Mouse (Mus musculus) ES-Bruce4 (cell line): ENCODE data around the gene Gata1. TPM values are rescaled to one million over a fixed set of nuclear protein-coding genes. Genes with fewer than 3 reads are reported as not detected.

ENCODE experiments used
- H3K27ac ChIP-seq: 2 replicates; pipeline ENCODE4 v1.5.1; 2012; ENCODE audit warnings: low read length, inconsistent platforms; ENCODE audit not compliant: insufficient read depth
- H3K27me3 ChIP-seq: 2 replicates; pipeline ENCODE4 v1.6.1; 2012; ENCODE audit warnings: mild to moderate bottlenecking, low read length, inconsistent platforms; ENCODE audit not compliant: control insufficient read depth, poor library complexity, insufficient read depth, severe bottlenecking
- H3K36me3 ChIP-seq: 2 replicates; pipeline ENCODE4 v1.6.1; 2012; ENCODE audit warnings: inconsistent platforms, mild to moderate bottlenecking, low read length, moderate library complexity; ENCODE audit not compliant: control insufficient read depth, poor library complexity, insufficient read depth, severe bottlenecking
- H3K4me1 ChIP-seq: one replicate; pipeline ENCODE4 v1.8.1; 2011; ENCODE audit warnings: low read length; ENCODE audit not compliant: control insufficient read depth, insufficient read depth
- H3K4me3 ChIP-seq: 2 replicates; pipeline ENCODE4 v1.5.1; 2011; ENCODE audit warnings: low read depth, mild to moderate bottlenecking, low read length
- H3K9ac ChIP-seq: 2 replicates; pipeline ENCODE4 v1.6.1; 2012; ENCODE audit warnings: low read depth, mild to moderate bottlenecking, inconsistent platforms; ENCODE audit not compliant: poor library complexity, severe bottlenecking
- H3K9me3 ChIP-seq: replicated peaks from 2 replicates; pipeline ENCODE4 v1.6.1; 2012; ENCODE audit warnings: mild to moderate bottlenecking, low read length, inconsistent platforms; ENCODE audit not compliant: control insufficient read depth, poor library complexity, insufficient read depth, severe bottlenecking
- CTCF ChIP-seq: IDR thresholded peaks from one replicate; pipeline ENCODE4 v1.8.1; 2011; ENCODE audit warnings: low read depth, low read length
- EP300 ChIP-seq: IDR thresholded peaks from 2 replicates; pipeline ENCODE4 v1.6.1; 2011; ENCODE audit warnings: low read depth, low read length; ENCODE audit not compliant: insufficient read depth
- POLR2A ChIP-seq: IDR thresholded peaks from one replicate; pipeline ENCODE4 v1.8.1; 2011; ENCODE audit warnings: low read length; ENCODE audit not compliant: insufficient read depth
- polyA plus RNA-seq: library from polyadenylated mRNA; stranded (reverse); fragments of >200 nt; gene quantifications from 2 replicates; pipeline ENCODE4 v1.2.4, GENCODE M21; 2011; ENCODE audit warnings: low read depth; ENCODE audit not compliant: missing spikeins, insufficient read depth, insufficient read length

The Gata1 gene
- polyA plus RNA-seq, 1 experiment, result 1.3 TPM

GRCm38 (mm10) chrX:7947900-7948492, 29.9 kb downstream of the Gata1 start:
- H3K9me3 ChIP-seq, result no peaks in the 10 kb centered on the region
- peak overlapping the region; percentile 59 for H3K27ac ChIP-seq
- H3K36me3 ChIP-seq, result peaks cover 20% of the 10 kb centered on the region
- H3K4me3 ChIP-seq, result peak overlapping the region; percentile 82
- no peaks in the 10 kb centered on the region for H3K27me3 ChIP-seq
- H3K4me1 ChIP-seq, result no peaks in the 10 kb centered on the region
- H3K9ac ChIP-seq, result peak overlapping the region; percentile 47
- TF ChIP-seq POLR2A (no peak), CTCF (no peak), EP300 (no peak)

DNA sequence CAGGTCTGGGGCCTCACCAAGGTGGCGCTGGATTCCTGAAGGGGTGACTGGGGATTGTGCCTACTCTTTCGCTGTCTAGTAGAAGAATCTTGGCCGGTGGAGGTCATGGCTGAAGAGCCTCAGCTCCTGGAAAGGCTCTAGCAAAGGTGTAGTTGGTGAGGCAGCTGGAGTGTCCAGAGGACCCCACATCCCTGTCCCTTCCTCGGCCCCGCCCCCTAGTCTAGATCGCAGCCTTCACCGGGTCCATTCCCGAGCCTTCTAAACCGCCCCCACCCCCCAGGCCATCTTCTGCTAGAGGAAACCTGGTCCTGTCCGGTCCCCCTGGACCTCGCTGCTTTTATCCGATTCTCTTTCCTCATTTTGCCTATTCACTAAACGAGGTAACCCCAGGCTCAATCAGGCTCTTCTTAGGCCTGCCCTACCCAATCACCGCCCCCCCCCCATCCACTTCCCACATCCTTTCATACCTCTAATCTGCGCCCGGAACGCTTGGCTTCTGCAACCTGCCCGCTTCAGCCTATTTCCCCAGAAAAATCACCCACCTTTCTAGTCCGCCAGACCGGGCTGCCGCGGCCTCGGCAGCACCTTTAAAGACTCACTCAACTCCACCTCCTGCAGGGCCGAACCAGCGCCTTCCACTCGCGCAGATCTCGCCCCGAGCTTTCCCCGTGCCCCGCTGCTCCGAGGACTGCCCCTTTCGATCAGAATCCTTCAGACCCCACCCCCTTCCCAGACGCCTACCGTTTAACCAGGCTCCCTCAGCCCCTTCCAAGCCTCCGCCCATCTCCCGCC, 30.6 kb downstream of the Gata1 start, which contains the start of gene Hdac6:
Gene Hdac6, minus strand, starts transcription at position 782 of the 792 bp plus-strand sequence.
- Histone ChIP-seq H3K4me3 (peak within 1 kb of the TSS; percentile 90), H3K27me3 (no peaks in the 10 kb centered on the region), H3K27ac (peak within 1 kb of the TSS; percentile 59), H3K9ac (peak within 1 kb of the TSS; percentile 78), H3K4me1 (no peaks in the 10 kb centered on the region), H3K36me3 (peaks cover 26% of the 10 kb centered on the region), H3K9me3 (no peaks in the 10 kb centered on the region)
- TF ChIP-seq CTCF (no peak), EP300 (no peak), POLR2A (no peak)

- H3K27ac ChIP-seq, result no peak overlapping the region
- no peaks in the 10 kb centered on the region for H3K4me1 ChIP-seq
- TF ChIP-seq EP300, result no peak
- no peak for TF ChIP-seq CTCF
- TF ChIP-seq POLR2A, result no peak
- H3K27me3 ChIP-seq, result no peaks in the 10 kb centered on the region
- peaks cover 35% of the 10 kb centered on the region for H3K36me3 ChIP-seq
- H3K9me3 ChIP-seq, result no peaks in the 10 kb centered on the region
- no peak overlapping the region for H3K9ac ChIP-seq
- H3K4me3 ChIP-seq, result no peak overlapping the region
These were observed 32.3 kb downstream of the Gata1 start for GRCm38 (mm10) chrX:7945618-7946017.

DNA sequence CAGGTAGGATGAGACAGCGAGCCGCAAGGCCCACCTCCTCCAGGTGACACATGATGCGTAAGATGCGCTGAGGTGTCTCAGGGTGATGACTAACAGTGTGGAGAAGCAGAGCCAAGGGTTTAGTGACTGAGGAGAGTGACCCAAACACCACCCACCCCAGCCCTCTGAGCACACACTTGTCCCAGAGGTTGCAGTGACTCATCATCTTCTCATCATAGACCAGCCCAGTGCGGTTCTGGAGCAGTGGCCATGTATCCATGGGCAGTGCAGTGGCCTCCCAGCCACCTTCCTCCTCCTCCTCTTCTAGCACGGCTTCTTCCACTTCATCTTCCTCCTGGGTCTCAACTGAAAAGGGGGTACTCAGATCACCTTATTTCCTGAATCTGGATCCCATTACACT, 40.2 kb downstream of the Gata1 start:
- H3K4me1 ChIP-seq, result no peaks in the 10 kb centered on the region
- H3K27me3 ChIP-seq, result no peaks in the 10 kb centered on the region
- no peaks in the 10 kb centered on the region for H3K9me3 ChIP-seq
- H3K36me3 ChIP-seq, result peaks cover 32% of the 10 kb centered on the region
- TF ChIP-seq POLR2A, result no peak
- TF ChIP-seq EP300, result no peak
- no peak for TF ChIP-seq CTCF
- H3K9ac ChIP-seq, result no peak overlapping the region
- H3K4me3 ChIP-seq, result no peak overlapping the region
- peak overlapping the region; percentile 32; the same call in 1 of the 2 replicates for H3K27ac ChIP-seq

GRCm38 (mm10) chrX:7936874-7937273, 41.0 kb downstream of the Gata1 start:
- Histone ChIP-seq H3K9me3 (no peaks in the 10 kb centered on the region), H3K4me3 (no peak overlapping the region), H3K27me3 (no peaks in the 10 kb centered on the region), H3K9ac (no peak overlapping the region), H3K36me3 (peaks cover 32% of the 10 kb centered on the region), H3K4me1 (no peaks in the 10 kb centered on the region), H3K27ac (no peak overlapping the region)
- TF ChIP-seq POLR2A (no peak), EP300 (no peak)

DNA sequence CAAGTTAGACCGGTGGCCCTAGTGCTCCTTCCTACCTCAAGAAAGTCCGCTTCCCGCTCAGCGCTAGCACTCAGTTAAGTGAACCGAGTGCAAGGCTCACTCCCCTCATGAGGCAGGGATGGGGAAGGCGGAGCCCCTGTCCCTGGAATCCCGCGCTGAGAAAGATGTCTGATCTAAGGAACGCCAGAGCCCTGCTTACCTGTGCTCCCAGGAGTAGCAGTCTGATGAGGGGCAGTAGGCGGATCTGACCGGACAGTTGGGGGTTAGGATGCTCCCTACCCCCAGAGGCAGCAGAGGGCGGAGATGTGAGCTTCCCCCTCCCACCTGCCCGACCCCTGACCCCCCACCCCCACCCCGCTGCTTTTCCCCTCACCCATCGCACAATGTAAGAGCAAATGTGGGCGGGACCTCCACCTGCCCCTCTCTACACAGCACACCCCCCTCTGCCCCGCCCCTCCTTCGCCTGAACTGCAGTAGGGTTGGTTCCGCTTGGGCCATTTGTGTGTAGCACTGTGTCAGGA, 49.5 kb downstream of the Gata1 start, which contains the start of gene Eras:
Gene Eras, minus strand, starts transcription at position 338 of the 521 bp plus-strand sequence.
- Histone ChIP-seq H3K4me1 (peaks cover 6% of the 10 kb centered on the region), H3K27me3 (no peaks in the 10 kb centered on the region), H3K9me3 (no peaks in the 10 kb centered on the region), H3K36me3 (peaks cover 23% of the 10 kb centered on the region), H3K27ac (peak within 1 kb of the TSS; percentile 35), H3K9ac (peak within 1 kb of the TSS; percentile 32), H3K4me3 (peak within 1 kb of the TSS; percentile 74)
- TF ChIP-seq CTCF (no peak), EP300 (no peak), POLR2A (no peak)
